Comparison of ENCODE assay signal across 15 mouse cellular contexts in the genomic region with DNA sequence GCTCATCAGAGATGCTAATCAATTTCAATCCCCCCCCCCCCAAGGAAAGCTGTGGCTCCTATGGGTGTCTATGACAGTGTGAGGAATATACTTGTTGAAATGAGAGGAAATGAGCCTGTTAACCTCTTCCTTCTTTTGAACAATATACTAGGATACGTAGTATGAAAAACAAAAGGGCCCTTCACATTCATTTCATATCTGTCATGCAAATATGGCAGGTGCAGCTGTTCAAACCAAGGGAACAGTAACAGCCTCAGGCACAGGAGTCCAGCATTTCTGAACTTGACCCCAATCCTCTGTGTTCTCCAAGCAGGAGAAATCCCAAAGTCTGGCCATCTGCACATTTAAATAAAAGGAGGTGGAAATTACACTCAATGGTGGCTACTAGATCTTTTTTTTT.
"Had no signal": no experiment of that assay in that cellular context is flagged by ENCODE, and none has a peak within 500 bp of the region (broad histone marks: within the 10 kb centered on the region; RNA-seq: fewer than 3 reads in every experiment).

No protein-coding gene starts in this region.

- H3K27ac ChIP-seq: kidney, postnatal 0 days; left cerebral cortex, adult 2 months; liver, embryonic 13.5 days; midbrain, embryonic 12.5 days; midbrain, embryonic 15.5 days; neural tube, embryonic 12.5 days; neural tube, embryonic 15.5 days; stomach, postnatal 0 days had no signal

- H3K27me3 ChIP-seq: liver, embryonic 13.5 days; midbrain, embryonic 12.5 days; midbrain, embryonic 15.5 days; neural tube, embryonic 12.5 days; neural tube, embryonic 15.5 days had no signal

- H3K4me1 ChIP-seq: liver, embryonic 13.5 days; neural tube, embryonic 12.5 days; neural tube, embryonic 15.5 days had no signal

- H3K9me3 ChIP-seq: liver, embryonic 13.5 days; midbrain, embryonic 12.5 days; midbrain, embryonic 15.5 days; neural tube, embryonic 12.5 days; neural tube, embryonic 15.5 days had no signal

- H3K36me3 ChIP-seq: liver, embryonic 13.5 days; midbrain, embryonic 12.5 days; midbrain, embryonic 15.5 days; neural tube, embryonic 12.5 days; neural tube, embryonic 15.5 days had no signal

- DNase-seq: kidney, adult 18-20 months; layer of hippocampus, postnatal 36 days; liver, embryonic 13.5 days; lung, adult 2 months; lung, postnatal 14 days; lung, postnatal 4 days; thymus, adult 2 months; thymus, postnatal 14 days had no signal

- H3K4me3 ChIP-seq: left cerebral cortex, adult 2 months; liver, embryonic 13.5 days; midbrain, embryonic 12.5 days; midbrain, embryonic 15.5 days; neural tube, embryonic 12.5 days; neural tube, embryonic 15.5 days had no signal
